Mouse (Mus musculus) gastrocnemius, postnatal 36 days (tissue): ENCODE data around the gene Gas2. TPM values are rescaled to one million over a fixed set of nuclear protein-coding genes. Genes with fewer than 3 reads are reported as not detected.

Experiments
- DNase-seq, 2 experiments: peaks; one replicate each; pipeline ENCODE4 v3.0.0; 2022
- intact Hi-C: fragments of 180-260 bp; cut with DNase I; formaldehyde crosslinking; loops from one replicate; pipeline ENCODE4 v1.15.1; 2025
- total RNA-seq, 2 experiments: library from RNA; stranded (reverse); gene quantifications; 2 replicates each; pipeline ENCODE4 v1.2.3; 2021

Gene Gas2
- total RNA-seq, 2 experiments from 2014 or later: 2.6 to 3.0 TPM

DNA sequence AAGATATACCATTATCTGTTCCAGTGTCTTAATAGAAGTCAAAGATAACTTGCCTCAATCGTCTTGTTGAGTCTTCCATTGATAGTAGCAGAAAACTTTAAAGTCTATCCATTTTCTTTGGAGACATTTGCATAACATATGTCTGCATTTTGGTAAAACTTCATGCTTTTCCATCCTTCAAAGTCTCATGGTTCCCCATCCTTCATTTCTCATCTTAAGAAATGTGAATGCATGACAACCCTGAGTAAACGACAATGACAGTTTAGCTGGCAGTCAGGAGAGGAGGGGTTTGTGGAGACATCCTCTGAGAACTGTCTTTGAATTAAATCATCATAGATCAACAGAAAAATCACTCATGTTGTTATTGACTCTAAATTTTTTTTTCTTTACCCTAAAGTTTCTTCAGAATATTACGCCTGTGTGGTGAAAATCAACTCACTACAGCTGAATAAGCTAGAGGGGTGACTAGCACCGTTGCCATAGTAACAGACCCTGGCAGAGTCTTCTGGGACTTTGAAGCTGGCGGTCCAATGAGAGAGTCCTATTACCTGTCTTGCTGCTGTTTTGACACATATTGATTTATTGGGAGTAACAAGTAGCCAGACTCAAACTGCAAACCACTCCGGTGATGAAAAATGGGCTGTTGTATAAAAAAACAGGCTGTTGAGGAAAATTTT is 99.0 kb downstream of the Gas2 start:
- intact Hi-C loops: no loop called here

DNA sequence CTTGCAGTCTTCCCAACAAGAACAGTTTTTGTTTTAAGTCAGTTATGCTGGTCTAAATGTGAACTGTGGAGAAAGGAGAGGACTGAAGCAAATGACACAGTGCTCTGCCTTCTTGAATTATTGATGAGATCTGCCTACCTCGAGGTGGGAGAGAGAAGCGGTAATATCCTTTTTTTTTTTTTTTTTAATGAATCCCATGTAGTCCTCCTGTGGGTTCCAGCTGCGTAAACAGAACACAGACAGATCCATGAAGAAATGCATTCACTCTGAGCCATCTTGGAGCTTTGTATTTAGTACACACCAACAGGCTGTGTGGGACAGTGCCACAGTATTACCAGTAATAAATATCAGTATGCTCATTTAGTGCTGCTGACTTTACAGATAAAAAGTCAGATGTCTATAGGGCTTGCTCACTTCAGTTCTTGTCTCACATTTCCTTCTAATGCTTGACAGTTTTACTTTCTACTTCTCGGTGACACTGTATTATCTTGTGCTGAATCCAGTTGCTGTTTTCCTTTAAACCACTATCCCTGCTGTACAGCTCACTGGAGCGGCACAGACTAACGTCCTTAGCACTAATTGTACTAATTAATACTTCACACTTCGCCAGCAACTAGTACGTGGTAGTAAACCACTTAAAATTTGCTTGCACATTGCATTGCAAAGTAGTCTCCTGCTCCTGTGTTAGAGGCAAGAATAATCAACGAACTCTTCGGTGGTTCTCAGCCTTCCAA is 100.6 kb downstream of the Gas2 start:
- intact Hi-C loops: no loop called here
- no peak for DNase-seq

More for the DNA sequence above, 99.0 kb downstream of the Gas2 start:
- no peak for DNase-seq

DNA sequence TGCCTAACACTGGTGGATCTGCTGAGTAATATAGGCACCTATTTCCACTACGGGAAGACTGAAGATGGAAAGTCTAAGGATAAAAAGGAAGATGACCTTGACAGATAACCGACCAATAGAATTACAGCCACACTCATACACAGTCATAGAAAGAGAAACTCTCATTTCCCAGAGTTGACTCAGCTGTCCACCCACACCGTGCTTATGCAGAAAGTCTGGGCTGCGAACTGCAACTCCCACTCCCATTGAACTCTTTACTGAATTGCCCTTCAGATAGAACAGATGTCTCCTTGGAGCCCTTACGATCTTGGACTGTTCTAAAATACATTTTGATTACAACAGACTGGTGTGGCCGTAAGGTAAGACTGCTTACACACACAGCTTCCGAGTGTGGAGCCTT is 102.9 kb downstream of the Gas2 start:
- no peak for DNase-seq
- intact Hi-C loops: no loop called here

DNA sequence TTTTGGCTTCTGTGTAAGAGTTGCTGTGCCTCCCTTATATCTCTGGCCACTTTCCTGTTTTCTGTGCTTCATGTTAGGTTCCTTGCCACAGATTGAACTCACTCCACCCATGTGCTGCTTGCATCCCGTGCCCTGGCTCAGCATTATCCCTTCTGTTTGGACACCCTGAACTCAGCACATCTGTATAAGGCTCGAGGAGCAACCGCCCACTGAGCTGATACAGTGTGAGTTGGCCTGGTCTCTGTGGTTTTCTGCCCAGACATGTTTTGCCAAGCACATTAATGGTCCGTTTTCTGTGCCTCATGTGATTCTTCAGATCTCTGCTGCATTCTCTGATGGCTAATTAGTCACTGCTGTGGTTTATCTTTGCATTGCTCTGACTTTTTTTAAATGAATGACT is 105.8 kb downstream of the Gas2 start:
- intact Hi-C loops: no loop called here
- DNase-seq: no peak

DNA sequence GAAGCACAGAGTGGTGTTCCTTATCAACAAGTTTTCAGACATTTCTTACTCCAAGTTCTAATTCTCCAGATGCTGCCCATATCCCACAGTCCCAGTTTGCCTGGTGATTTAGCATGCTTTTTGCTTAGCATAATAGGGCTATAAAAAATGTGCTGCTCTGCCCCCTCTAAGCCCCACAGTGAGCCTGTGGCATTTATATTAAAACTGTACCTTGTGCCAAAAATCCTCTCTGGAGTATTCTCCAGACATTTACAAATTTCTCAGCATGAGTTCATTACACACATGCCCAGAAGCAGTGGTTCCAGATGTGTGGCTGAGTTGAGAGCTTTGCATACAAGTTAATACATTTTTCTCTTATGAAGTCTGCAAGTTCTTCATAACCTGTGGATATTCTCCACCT is 107.6 kb downstream of the Gas2 start:
- DNase-seq: no peak
- intact Hi-C loops: no loop called here

DNA sequence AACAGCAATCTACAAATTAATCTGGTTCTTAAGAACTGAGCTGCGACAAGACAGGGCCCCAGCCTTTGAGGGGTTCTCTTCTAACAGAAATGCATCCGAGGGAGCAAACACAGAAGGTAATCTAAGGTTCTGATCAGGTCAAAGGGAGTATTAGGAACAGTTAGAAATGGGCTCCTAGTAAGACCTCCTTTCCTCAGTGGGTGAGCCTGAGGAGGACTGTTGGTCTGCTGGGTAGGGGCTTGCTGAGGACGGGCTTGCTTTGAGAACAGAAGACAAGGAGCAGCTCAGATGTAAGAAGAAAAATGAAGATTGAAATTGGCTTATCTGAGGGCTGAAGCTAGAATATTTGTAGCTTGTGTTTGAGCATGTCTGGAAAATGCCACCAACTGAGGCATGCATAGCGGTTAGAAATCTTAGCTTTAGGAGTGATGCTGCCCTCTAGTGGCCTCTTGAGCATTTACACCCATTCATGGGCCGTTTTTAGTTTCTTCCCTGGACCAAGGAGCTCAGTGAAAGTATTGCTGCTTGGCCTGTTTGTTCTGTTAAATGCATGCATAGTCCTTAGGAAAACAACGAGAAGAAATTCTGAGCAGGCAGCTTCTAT is 110.5 kb downstream of the Gas2 start:
- no peak for DNase-seq
- intact Hi-C loops: loop anchor here (1.0 kb wide), 1 partner anchor 354 kb away; no protein-coding TSS in a partner anchor

DNA sequence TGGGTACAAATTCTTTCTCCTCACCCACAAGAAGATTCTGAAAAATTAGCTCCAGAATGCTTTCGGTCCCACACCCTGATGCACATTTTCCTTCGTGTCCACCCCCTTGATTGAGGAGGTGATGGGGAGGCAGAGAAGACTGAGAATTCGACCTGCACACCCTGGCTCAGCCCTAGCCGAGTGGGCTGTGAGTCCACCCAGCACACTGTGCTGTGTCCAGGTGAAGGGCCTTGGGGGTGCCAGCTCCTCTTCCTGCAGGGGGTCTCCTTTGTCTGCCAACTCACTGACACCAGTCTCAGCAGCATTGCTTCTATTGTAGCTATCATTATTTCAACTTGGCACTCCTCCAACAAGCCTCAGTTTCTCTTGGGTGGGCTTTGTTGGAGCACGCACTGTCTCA is 111.3 kb downstream of the Gas2 start:
- intact Hi-C loops: no loop called here
- no peak for DNase-seq

DNA sequence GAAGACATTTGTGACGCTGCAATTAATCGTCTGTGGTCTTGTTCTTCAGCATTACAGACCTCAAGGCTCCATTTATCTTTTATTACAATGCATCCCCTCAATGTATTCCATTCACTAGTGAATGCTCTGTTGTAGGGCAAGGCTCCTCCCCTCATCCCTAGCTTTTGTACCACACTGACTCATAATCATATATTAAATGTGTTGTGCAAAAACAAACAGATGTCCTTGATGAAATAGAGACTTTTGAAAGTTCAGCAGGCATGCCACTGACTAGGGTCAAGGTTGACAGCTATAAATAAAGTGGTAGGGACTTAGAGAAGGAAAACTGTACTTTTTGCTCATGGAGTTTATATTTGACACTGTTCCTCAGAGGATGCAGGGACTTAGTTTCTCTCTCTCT is 111.7 kb downstream of the Gas2 start:
- intact Hi-C loops: no loop called here
- no peak for DNase-seq

DNA sequence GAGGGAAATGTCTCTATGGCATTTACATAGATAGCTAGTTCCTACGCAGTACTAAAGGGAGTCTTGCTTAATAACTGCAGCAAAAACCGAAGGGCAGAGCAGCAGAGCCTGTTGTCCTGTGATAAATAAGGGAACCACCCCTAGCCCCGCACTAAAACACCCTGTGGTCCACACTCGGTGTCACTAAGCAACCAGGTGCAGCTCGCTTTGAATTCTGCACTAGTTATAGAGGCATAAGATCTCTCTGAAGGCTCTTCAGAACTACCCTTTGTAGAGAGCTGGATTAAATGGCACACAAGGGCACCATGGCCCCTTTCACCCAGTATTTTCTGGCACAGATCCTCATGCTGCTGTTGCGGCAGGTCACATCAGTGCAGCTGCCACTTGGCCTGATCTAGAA is 113.4 kb downstream of the Gas2 start:
- intact Hi-C loops: no loop called here
- DNase-seq: no peak

DNA sequence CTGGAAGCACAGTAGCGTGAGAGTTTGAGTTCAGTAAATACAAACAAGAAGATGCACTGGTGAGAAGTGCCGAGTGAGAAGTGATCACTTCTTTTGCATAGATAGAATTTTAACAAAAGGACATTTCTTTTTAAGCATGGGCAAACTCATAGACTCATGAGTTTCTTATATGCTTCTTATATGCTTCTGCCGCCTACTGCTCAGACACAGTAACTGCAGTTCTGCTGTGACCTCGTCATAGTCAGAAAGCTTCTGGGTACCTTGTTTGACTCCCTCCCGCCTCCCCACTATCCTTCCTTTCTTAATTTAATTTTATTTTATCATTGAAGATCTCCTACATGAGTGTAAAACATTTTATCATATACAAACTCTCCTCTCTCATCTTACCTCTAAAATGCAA is 117.5 kb downstream of the Gas2 start:
- intact Hi-C loops: no loop called here

DNA sequence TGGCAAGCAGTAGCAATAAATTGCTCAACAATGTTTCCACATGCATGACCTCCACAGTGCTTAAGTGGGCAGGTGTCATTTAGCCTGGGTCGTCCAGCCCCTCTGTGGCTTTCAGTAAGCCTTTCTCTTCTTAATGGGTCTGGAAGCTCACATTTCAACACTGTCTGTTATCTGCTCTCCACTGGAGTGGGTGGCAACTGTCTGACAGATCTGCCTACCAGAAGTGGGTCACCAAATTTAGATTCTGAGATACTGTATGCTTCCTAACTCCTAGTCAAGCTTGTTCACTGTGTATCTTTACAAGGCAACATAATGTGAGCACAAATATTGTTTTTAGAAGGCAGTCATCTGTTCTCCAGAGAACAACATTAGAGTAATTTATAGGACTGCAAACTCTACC is 120.5 kb downstream of the Gas2 start:
- intact Hi-C loops: no loop called here
- no peak for DNase-seq

More for the DNA sequence above, 117.5 kb downstream of the Gas2 start:
- DNase-seq: no peak

DNA sequence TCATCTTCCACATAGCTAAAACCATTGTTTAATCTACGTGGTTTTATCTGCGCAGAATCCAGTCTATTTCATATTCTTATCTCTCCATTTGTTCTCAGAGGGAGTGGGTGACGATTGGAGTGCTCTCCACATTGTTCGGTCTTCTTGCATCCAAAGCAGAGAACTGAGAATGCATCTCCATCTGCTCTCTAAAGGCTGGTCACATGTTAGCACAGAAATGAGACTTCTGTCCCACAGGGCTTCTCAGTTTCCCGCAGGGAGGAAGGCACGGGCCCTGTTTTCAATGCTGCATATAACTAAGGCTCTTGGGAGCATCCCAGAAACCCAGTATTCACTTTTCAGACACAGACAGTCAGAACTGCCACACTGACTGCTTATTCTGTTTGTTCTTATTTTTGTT is 123.9 kb downstream of the Gas2 start:
- DNase-seq: no peak
- intact Hi-C loops: no loop called here

DNA sequence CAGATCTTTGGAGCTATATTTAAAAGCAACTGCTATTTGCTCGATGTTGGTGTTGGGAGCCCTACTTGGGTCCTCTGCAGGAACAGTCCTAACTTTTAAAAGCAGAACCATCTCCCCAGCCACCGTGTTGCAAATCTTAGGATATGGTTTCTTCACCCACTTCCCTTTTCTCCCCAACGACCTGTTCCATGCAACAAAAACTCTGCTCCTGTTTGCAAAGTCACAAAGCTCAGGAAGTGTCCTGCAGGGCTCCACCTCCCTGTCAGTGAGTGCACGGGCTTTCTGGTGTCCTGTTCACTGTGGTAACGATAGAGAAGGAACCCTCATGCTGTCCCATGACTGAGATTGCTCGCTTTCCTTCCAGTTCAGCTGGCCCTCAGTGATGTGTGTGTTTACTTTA is 125.1 kb downstream of the Gas2 start:
- no peak for DNase-seq
- intact Hi-C loops: no loop called here

DNA sequence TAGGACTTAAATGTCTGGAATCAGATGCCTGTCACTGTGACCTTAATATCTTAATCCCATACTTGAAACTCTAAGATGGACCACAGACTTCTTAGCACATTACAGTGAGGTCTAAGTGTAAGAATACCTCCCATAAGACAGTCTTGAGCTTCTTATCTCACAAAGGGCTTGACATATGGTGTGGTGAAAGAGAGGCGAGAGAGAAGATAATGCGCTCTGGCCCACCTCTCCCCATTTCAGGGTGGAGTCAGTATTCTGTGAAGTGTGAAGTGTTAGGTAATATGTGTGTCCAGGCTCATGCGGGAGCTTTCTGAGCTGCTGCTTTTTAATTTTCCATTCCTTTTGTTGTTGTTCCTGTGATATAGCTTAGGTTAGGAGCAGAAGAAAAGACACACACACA is 129.2 kb downstream of the Gas2 start:
- no peak for DNase-seq
- intact Hi-C loops: no loop called here

DNA sequence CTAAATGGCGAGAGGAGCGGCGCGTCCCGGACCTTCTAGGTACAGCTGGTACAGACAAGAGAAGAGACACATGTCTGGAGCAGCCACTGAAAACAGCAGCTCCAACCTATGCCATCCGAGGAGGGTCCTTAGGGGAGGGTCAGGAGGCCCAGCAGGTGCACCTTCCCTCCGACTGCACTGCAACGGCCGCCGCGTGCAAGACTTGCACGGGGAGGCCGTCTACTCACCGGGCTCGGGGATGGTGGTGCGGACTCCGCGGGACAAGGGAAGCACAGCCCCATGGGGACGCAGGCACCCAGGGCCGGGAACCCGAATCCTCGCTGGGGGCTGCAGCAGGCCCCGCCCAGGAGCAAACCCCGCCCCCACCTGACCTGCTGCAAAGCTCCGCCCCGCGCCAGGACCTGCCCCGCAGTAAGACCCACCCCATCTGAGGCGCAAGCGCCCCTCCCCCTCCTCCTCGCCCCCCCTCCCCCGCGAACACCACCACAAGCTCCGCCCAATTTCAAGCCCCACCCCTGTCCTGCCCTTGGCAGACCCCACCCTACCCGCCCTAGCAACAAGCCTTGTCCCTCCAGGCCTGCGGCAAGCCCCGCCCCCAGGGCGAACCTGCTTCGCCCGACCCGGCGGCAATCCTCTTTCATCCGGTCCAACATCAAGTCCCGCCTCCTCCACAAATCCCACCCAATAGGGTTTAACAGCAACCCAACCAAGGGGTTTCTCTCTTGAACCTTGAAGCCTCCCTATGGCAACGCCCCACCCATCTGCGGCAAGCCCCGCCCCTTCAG is 143.9 kb downstream of the Gas2 start, which contains the start of gene Svip:
Gene Svip, minus strand, starts transcription at position 508 of the 785 bp plus-strand sequence.
- intact Hi-C loops: no loop called here

DNA sequence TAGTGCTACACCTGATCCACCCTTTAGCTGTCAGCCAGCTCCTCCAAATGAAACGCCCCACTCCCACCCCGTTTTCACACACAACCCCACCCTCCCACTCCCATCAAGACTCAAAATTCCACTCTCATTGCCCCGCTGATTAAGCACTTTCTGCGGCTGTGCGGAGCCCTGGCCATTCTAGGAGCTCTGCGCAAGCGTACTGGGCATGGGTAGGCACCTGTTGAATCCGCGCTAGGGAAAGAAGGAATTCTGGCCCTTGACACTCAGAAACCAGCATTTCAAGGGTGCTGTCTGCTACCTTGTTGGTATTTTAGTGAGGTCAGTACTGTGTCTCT is 144.4 kb downstream of the Gas2 start:
- DNase-seq: no peak
- intact Hi-C loops: no loop called here

More for the DNA sequence above, 143.9 kb downstream of the Gas2 start, which contains the start of gene Svip:
- DNase-seq: peak; percentile 58 to 81

DNA sequence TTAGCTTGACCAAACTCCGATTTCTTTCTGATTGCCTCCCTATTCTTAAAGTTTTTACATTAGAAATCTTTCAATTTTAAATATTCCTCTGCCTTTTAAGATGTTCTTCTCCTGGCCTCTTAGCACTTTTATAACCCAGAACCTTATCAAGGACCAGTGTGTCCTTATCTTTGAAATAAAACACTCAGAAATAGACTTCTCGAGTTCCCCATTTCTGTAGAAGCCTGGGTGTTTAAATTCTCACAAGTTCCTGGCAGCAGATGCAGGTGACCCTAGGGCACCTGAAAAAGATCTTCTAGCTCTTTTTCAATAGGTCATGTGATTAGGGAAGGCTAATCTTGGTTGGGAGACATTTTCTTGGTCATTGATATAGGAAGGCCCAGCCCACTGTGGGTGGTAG is 145.3 kb downstream of the Gas2 start:
- intact Hi-C loops: no loop called here

DNA sequence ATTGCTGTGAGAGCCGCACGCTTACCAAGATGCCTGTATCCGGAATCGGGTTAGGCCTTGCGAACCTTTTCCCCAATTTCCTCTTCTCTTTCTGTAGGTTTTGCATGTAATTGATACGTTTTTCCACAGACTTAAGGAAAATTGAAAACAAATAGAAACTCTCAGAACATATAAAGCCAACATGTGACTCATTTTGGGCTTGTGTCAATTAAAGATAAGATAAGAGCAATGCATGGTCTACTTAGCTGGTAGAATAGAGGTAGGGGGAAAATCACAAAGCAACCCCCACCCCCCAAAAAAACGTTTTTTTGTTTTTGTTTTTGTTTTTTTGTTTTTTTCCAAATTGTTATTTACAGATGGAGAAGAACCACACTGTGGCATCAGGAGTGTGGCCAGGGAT is 151.6 kb downstream of the Gas2 start:
- no peak for DNase-seq
- intact Hi-C loops: no loop called here

More for the DNA sequence above, 145.3 kb downstream of the Gas2 start:
- DNase-seq: no peak

DNA sequence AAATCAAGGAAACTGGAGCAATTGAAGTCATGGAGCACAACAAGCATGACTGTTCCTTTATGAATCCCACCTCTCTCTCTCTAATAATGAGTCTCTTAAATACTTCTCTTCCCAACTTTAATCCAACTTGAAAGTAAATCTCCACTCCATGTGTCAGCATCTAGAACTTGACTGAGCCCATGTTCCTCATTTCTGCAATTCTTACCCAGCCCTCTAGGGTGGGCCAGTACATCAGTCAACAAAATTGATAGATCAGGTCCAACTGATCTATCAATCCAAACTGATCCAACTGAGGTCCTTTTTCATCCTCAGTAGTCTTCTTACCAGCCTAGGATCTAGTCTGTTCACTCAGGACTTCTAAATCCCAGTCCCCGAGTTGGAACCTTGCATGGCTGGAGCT is 153.4 kb downstream of the Gas2 start:
- intact Hi-C loops: no loop called here
- DNase-seq: no peak

DNA sequence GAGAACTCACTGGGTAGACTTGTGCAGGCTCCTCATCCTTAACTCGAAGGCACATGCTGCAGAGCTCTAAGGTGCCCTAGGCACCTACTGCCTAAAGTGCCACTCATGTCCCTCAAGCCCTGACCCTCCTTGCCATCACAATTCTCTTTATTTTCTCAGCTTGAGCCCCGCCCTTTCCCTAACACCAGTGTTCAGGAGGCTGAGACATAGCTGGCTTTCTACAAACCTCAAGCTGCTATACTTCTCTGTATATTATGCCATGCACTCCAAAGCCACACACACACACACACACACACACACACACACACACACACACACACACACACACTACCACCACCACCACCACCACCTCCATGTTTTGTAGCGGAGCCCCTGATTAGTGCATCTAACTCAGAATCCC is 153.8 kb downstream of the Gas2 start, which contains the start of gene 1700015G11Rik:
Gene 1700015G11Rik, minus strand, starts transcription at position 101 of the 400 bp plus-strand sequence.
- no peak for DNase-seq
- intact Hi-C loops: no loop called here

DNA sequence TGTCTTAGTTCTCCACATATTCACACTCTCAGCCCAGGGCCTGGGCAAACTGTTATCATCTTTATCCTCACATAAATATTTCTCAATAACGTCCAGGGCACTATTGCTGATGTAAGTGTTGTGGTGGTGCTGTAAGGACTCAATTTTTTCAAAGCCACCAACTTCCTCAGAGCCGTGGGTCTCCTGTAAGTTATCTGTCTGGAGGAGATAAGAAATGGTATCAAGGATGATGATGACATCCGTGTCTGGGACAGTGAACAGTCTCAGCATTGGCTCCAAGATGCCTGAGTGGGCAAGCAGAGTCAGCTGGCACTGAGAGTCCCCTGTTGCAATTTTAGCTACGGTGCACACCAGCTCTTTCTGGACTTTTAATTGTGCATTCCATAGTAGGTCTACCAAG is 160.2 kb downstream of the Gas2 start:
- DNase-seq: no peak
- intact Hi-C loops: no loop called here
